Mouse (Mus musculus) stomach, adult 2 months (tissue): Measurements from ENCODE around the gene Gm20826. TPM values are rescaled to one million over a fixed set of nuclear protein-coding genes. Genes with fewer than 3 reads are reported as not detected.

Experiments
- polyA plus RNA-seq: library from polyadenylated mRNA; depleted of rRNA; stranded (reverse); fragments of >200 nt; gene quantifications from 2 replicates; pipeline ENCODE4 v1.2.3, GENCODE M21; 2012; rRNA removed

Gm20826 gene
- not detected in 2 replicates for polyA plus RNA-seq

DNA sequence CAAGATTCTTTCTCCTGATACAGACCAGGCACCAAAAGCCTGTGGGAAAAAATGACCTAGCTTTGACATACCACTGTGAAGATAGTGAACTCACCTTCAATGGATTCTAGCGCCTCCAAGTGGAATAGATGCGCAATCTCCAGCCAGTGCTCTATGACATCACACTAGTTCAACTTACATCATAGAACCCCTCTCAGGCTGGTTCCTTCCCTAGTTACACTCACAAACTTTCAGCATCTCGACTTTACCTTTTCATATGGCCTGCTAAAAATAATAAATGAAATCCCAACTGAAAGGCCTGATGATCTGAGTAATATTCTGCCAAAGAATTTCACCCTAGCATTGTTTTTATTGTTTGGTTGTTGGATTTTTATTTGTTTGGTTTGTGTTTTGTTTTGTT, at the start of gene Gm20826:
Gm20826 (minus strand) TSS at position 101 of the 400 bp plus-strand sequence.

Other genes with a start within 250 kb of the Gm20826 start
- gene Gm21788, start 233.5 kb downstream of the Gm20826 start, polyA plus RNA-seq = not detected in 2 replicates
- not detected in 2 replicates for gene Gm28576, start 84.5 kb upstream of the Gm20826 start, polyA plus RNA-seq